Mouse (Mus musculus): ENCODE measurements around the gene Wdfy2. TPM values are rescaled to one million over a fixed set of nuclear protein-coding genes. Genes with fewer than 3 reads are reported as not detected.
A peak's percentile ranks its signal among the peaks of the same experiment; 100 is the strongest.

The Wdfy2 gene
- polyA plus RNA-seq, 1 experiment from 2014 or later = 3.1 TPM

DNA sequence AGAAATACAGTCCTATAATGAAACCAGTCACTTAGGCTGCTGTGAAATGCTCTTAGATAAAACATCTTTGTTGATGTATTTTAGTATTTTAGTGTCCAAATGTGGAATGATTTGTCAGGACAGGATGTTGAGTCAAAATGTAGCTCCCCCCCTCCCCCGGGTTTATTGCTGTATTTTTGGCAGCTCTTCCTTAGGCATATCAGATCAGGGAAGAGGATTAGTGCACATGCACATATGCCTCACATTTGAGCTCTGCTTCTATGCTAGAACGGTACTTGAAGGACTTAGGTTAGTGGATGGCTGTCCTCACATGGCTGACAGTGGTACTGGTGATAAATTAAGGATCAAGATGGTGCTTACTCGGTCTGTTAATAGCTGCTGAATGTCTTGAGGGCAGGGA is 18.4 kb downstream of the Wdfy2 start:
- Histone ChIP-seq H3K9ac (ENCODE audit: low read depth, low read length) (no peak overlapping the region), H3K27ac (ENCODE audit: low read length) (no peak overlapping the region), H3K36me3 (ENCODE audit: control insufficient read depth, insufficient read depth) (no peaks in the 10 kb centered on the region), H3K4me3 (ENCODE audit: low read depth, low read length) (no peak overlapping the region), H3K4me1 (ENCODE audit: control insufficient read depth, low read depth, low read length) (no peaks in the 10 kb centered on the region; the same call in 1 of the 2 replicates), H3K27me3 (ENCODE audit: control insufficient read depth, insufficient read depth, low read depth, low read length) (no peaks in the 10 kb centered on the region), H3K4me2 (ENCODE audit: low read depth, low read length) (no peak overlapping the region), H3K9me3 (replicated peaks; ENCODE audit: control insufficient read depth, low read length) (no peaks in the 10 kb centered on the region)
- 49% methylated on average over 3 of the region's 3 CpGs for WGBS (ENCODE audit: insufficient replicate concordance)
- no peak for ATAC-seq (ENCODE audit: low read depth)

DNA sequence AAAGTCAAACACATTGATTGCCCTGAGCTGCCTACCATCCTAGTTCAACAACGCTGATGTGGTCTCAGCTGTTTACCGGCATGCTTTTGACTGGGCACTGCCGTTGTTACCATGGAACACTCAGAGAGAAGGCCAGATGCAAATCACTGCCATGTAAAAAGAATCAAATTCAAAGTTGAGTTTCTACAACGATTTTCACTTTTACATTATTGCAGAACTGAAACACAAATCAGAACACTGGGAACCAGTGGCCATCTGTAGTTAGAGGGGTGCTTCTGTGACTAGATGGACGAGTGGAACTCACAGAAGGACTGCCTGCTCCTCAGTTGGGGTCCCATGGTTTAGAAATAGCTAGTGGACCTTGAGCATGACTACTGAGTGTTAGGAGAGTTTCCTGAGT is 19.0 kb downstream of the Wdfy2 start:
- no peak for ATAC-seq (ENCODE audit: low read depth)

GRCm38 (mm10) chr14:62857879-62858278 is 20.4 kb downstream of the Wdfy2 start:
- ATAC-seq (ENCODE audit: low read depth) = no peak
- H3K27me3 ChIP-seq (ENCODE audit: control insufficient read depth, insufficient read depth, low read depth, low read length) = no peaks in the 10 kb centered on the region
- H3K9me3 ChIP-seq (replicated peaks; ENCODE audit: control insufficient read depth, low read length) = no peaks in the 10 kb centered on the region
- H3K36me3 ChIP-seq (ENCODE audit: control insufficient read depth, insufficient read depth) = no peaks in the 10 kb centered on the region
- H3K4me3 ChIP-seq (ENCODE audit: low read depth, low read length) = no peak overlapping the region
- H3K4me1 ChIP-seq (ENCODE audit: control insufficient read depth, low read depth, low read length) = no peaks in the 10 kb centered on the region; the same call in 1 of the 2 replicates
- WGBS (ENCODE audit: insufficient replicate concordance) = 52% methylated on average over 4 of the region's 4 CpGs
- no peak overlapping the region for H3K9ac ChIP-seq (ENCODE audit: low read depth, low read length)
- no peak overlapping the region for H3K27ac ChIP-seq (ENCODE audit: low read length)
- H3K4me2 ChIP-seq (ENCODE audit: low read depth, low read length) = no peak overlapping the region

More for the DNA sequence above, 19.0 kb downstream of the Wdfy2 start:
- Histone ChIP-seq H3K27ac (ENCODE audit: low read length) (no peak overlapping the region), H3K4me3 (ENCODE audit: low read depth, low read length) (no peak overlapping the region), H3K4me1 (ENCODE audit: control insufficient read depth, low read depth, low read length) (no peaks in the 10 kb centered on the region; the same call in 1 of the 2 replicates), H3K27me3 (ENCODE audit: control insufficient read depth, insufficient read depth, low read depth, low read length) (no peaks in the 10 kb centered on the region), H3K9ac (ENCODE audit: low read depth, low read length) (no peak overlapping the region), H3K9me3 (replicated peaks; ENCODE audit: control insufficient read depth, low read length) (no peaks in the 10 kb centered on the region), H3K36me3 (ENCODE audit: control insufficient read depth, insufficient read depth) (no peaks in the 10 kb centered on the region), H3K4me2 (ENCODE audit: low read depth, low read length) (no peak overlapping the region)
- WGBS (ENCODE audit: insufficient replicate concordance) = 67% methylated on average over 5 of the region's 5 CpGs

DNA sequence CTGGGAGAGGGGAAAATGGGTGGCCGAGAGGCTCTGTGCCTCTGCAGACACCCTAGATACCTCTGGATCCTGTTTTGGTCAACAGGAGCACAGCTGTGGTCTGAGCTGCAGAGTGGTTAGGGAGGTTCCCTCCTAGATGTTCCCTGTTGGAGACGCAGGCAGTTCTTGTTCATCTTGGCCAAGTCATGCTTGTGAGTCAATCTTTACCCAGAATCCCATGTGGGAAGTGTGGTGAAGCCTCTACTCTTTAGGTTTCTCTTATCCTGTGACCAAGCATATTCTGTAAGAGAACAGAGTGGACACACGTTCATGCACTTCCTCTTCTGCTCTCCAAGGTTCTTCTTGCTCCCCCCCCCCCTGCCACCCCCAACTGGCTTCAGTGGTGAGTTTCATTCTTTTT is 20.8 kb downstream of the Wdfy2 start:
- no peak overlapping the region for H3K27ac ChIP-seq (ENCODE audit: low read length)

DNA sequence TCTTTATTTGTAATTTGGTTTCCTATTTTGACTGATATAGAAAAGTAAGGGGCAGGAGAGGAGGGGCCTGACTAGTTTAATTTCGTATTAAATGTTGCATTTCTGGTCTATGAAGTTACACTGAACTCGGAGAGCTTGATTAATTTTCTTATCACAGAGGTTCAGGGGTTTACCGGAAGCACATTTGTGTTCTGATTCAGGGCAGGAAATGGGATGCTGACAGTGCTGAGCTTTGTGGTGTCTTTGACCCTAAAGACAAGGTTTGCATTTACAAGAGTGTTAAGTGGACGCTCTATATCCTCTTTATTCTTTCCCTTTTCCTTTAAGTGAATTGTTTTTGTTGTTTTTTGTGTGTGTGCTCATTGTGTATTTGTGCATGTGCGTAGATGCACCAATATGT is 25.1 kb downstream of the Wdfy2 start:
- H3K4me3 ChIP-seq (ENCODE audit: low read depth, low read length) = no peak overlapping the region
- H3K4me2 ChIP-seq (ENCODE audit: low read depth, low read length) = no peak overlapping the region
- H3K27ac ChIP-seq (ENCODE audit: low read length) = no peak overlapping the region
- no peaks in the 10 kb centered on the region for H3K27me3 ChIP-seq (ENCODE audit: control insufficient read depth, insufficient read depth, low read depth, low read length)
- ATAC-seq (ENCODE audit: low read depth) = no peak
- H3K36me3 ChIP-seq (ENCODE audit: control insufficient read depth, insufficient read depth) = no peaks in the 10 kb centered on the region
- no peaks in the 10 kb centered on the region for H3K9me3 ChIP-seq (replicated peaks; ENCODE audit: control insufficient read depth, low read length)
- H3K9ac ChIP-seq (ENCODE audit: low read depth, low read length) = no peak overlapping the region
- peaks cover 7% of the 10 kb centered on the region for H3K4me1 ChIP-seq (ENCODE audit: control insufficient read depth, low read depth, low read length)
- 37% methylated on average over 5 of the region's 5 CpGs for WGBS (ENCODE audit: insufficient replicate concordance)

More for the DNA sequence above, 20.8 kb downstream of the Wdfy2 start:
- ATAC-seq (ENCODE audit: low read depth) = peak; percentile 30; the same call in 1 of the 2 replicates
- Histone ChIP-seq H3K9ac (ENCODE audit: low read depth, low read length) (no peak overlapping the region), H3K36me3 (ENCODE audit: control insufficient read depth, insufficient read depth) (no peaks in the 10 kb centered on the region), H3K9me3 (replicated peaks; ENCODE audit: control insufficient read depth, low read length) (no peaks in the 10 kb centered on the region), H3K4me2 (ENCODE audit: low read depth, low read length) (no peak overlapping the region), H3K4me3 (ENCODE audit: low read depth, low read length) (no peak overlapping the region), H3K27me3 (ENCODE audit: control insufficient read depth, insufficient read depth, low read depth, low read length) (no peaks in the 10 kb centered on the region), H3K4me1 (ENCODE audit: control insufficient read depth, low read depth, low read length) (no peaks in the 10 kb centered on the region; the same call in 1 of the 2 replicates)
- WGBS (ENCODE audit: insufficient replicate concordance) = 25% methylated on average over 3 of the region's 3 CpGs

- Histone ChIP-seq H3K9me3 (replicated peaks; ENCODE audit: control insufficient read depth, low read length) (no peaks in the 10 kb centered on the region), H3K27ac (ENCODE audit: low read length) (no peak overlapping the region)
- 12% methylated on average over 1 of the region's 1 CpGs for WGBS (ENCODE audit: insufficient replicate concordance)
Observed at GRCm38 (mm10) chr14:62864254-62864653, 26.8 kb downstream of the Wdfy2 start.

DNA sequence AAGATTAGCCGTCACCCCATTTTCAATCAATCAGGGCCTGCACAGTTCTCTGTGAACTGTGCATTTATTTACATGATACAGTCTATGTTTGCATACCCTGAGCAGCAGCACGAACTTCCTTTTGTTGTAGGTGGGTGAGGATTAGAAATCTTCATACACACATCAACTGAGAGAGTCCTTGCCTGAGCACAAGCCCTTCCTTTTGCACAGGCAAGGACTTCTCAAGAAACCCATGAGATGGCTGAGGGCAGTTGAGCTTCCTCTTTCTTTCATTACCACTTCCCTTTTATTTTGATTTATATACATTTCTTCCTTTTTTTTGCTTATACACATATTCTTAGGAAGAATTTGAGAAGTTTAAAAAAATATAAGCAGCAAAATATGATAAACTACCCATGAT is 27.9 kb downstream of the Wdfy2 start:
- ATAC-seq (ENCODE audit: low read depth) = peak; percentile 21; the same call in 1 of the 2 replicates
- Histone ChIP-seq H3K4me1 (ENCODE audit: control insufficient read depth, low read depth, low read length) (peaks cover 10% of the 10 kb centered on the region), H3K9ac (ENCODE audit: low read depth, low read length) (no peak overlapping the region), H3K9me3 (replicated peaks; ENCODE audit: control insufficient read depth, low read length) (no peaks in the 10 kb centered on the region), H3K27ac (ENCODE audit: low read length) (no peak overlapping the region), H3K27me3 (ENCODE audit: control insufficient read depth, insufficient read depth, low read depth, low read length) (no peaks in the 10 kb centered on the region), H3K4me3 (ENCODE audit: low read depth, low read length) (no peak overlapping the region), H3K36me3 (ENCODE audit: control insufficient read depth, insufficient read depth) (no peaks in the 10 kb centered on the region), H3K4me2 (ENCODE audit: low read depth, low read length) (no peak overlapping the region)
- WGBS (ENCODE audit: insufficient replicate concordance) = 11% methylated on average over 2 of the region's 2 CpGs

More at GRCm38 (mm10) chr14:62864254-62864653, 26.8 kb downstream of the Wdfy2 start:
- Histone ChIP-seq H3K4me3 (ENCODE audit: low read depth, low read length) (no peak overlapping the region), H3K4me1 (ENCODE audit: control insufficient read depth, low read depth, low read length) (peaks cover 10% of the 10 kb centered on the region), H3K4me2 (ENCODE audit: low read depth, low read length) (no peak overlapping the region), H3K9ac (ENCODE audit: low read depth, low read length) (no peak overlapping the region), H3K27me3 (ENCODE audit: control insufficient read depth, insufficient read depth, low read depth, low read length) (no peaks in the 10 kb centered on the region), H3K36me3 (ENCODE audit: control insufficient read depth, insufficient read depth) (no peaks in the 10 kb centered on the region)
- no peak for ATAC-seq (ENCODE audit: low read depth)

- Histone ChIP-seq H3K4me3 (ENCODE audit: low read depth, low read length) (no peak overlapping the region), H3K27ac (ENCODE audit: low read length) (no peak overlapping the region), H3K9ac (ENCODE audit: low read depth, low read length) (no peak overlapping the region), H3K4me1 (ENCODE audit: control insufficient read depth, low read depth, low read length) (peaks cover 10% of the 10 kb centered on the region), H3K9me3 (replicated peaks; ENCODE audit: control insufficient read depth, low read length) (no peaks in the 10 kb centered on the region), H3K27me3 (ENCODE audit: control insufficient read depth, insufficient read depth, low read depth, low read length) (no peaks in the 10 kb centered on the region), H3K4me2 (ENCODE audit: low read depth, low read length) (no peak overlapping the region), H3K36me3 (ENCODE audit: control insufficient read depth, insufficient read depth) (no peaks in the 10 kb centered on the region)
- 57% methylated on average over 5 of the region's 5 CpGs for WGBS (ENCODE audit: insufficient replicate concordance)
- no peak for ATAC-seq (ENCODE audit: low read depth)
Observed at GRCm38 (mm10) chr14:62867069-62867468, 29.6 kb downstream of the Wdfy2 start.

DNA sequence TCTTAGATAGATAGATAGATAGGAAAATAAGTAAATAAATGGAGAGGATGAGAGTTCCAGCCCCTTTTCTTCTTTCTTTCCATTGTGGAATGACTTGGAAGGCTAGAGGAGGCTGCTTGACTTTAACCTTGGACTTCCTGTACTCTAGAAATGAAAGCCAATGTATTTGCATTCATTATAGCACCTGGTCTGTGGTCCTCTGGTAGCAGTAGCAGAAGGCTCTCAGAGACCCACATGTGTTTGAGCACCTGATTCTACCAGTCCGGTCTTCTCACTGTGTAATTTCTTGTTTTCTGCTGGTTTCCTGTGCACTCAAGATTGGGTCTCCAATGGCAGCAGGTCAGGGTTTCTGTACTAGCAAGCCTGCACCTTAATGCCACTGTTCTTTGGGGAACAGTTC is 30.1 kb downstream of the Wdfy2 start:
- peaks cover 10% of the 10 kb centered on the region for H3K4me1 ChIP-seq (ENCODE audit: control insufficient read depth, low read depth, low read length)
- H3K4me2 ChIP-seq (ENCODE audit: low read depth, low read length) = no peak overlapping the region
- no peak for ATAC-seq (ENCODE audit: low read depth)
- H3K36me3 ChIP-seq (ENCODE audit: control insufficient read depth, insufficient read depth) = no peaks in the 10 kb centered on the region
- H3K9ac ChIP-seq (ENCODE audit: low read depth, low read length) = no peak overlapping the region
- no peak overlapping the region for H3K27ac ChIP-seq (ENCODE audit: low read length)
- no peaks in the 10 kb centered on the region for H3K9me3 ChIP-seq (replicated peaks; ENCODE audit: control insufficient read depth, low read length)
- no peaks in the 10 kb centered on the region for H3K27me3 ChIP-seq (ENCODE audit: control insufficient read depth, insufficient read depth, low read depth, low read length)
- H3K4me3 ChIP-seq (ENCODE audit: low read depth, low read length) = no peak overlapping the region
- 45% methylated on average over 1 of the region's 1 CpGs for WGBS (ENCODE audit: insufficient replicate concordance)

Data from liver, embryonic 16.5 days (tissue).